Mouse (Mus musculus) ES-Bruce4 (cell line): ENCODE data around the gene Serp1. TPM values are rescaled to one million over a fixed set of nuclear protein-coding genes. Genes with fewer than 3 reads are reported as not detected.

ENCODE experiments used
- H3K27ac ChIP-seq: 2 replicates; pipeline ENCODE4 v1.5.1; 2012; ENCODE audit warnings: low read length, inconsistent platforms; ENCODE audit not compliant: insufficient read depth
- H3K27me3 ChIP-seq: 2 replicates; pipeline ENCODE4 v1.6.1; 2012; ENCODE audit warnings: mild to moderate bottlenecking, low read length, inconsistent platforms; ENCODE audit not compliant: control insufficient read depth, poor library complexity, insufficient read depth, severe bottlenecking
- H3K36me3 ChIP-seq: 2 replicates; pipeline ENCODE4 v1.6.1; 2012; ENCODE audit warnings: inconsistent platforms, mild to moderate bottlenecking, low read length, moderate library complexity; ENCODE audit not compliant: control insufficient read depth, poor library complexity, insufficient read depth, severe bottlenecking
- H3K4me1 ChIP-seq: one replicate; pipeline ENCODE4 v1.8.1; 2011; ENCODE audit warnings: low read length; ENCODE audit not compliant: control insufficient read depth, insufficient read depth
- H3K4me3 ChIP-seq: 2 replicates; pipeline ENCODE4 v1.5.1; 2011; ENCODE audit warnings: low read depth, mild to moderate bottlenecking, low read length
- H3K9ac ChIP-seq: 2 replicates; pipeline ENCODE4 v1.6.1; 2012; ENCODE audit warnings: low read depth, mild to moderate bottlenecking, inconsistent platforms; ENCODE audit not compliant: poor library complexity, severe bottlenecking
- H3K9me3 ChIP-seq: replicated peaks from 2 replicates; pipeline ENCODE4 v1.6.1; 2012; ENCODE audit warnings: mild to moderate bottlenecking, low read length, inconsistent platforms; ENCODE audit not compliant: control insufficient read depth, poor library complexity, insufficient read depth, severe bottlenecking
- CTCF ChIP-seq: IDR thresholded peaks from one replicate; pipeline ENCODE4 v1.8.1; 2011; ENCODE audit warnings: low read depth, low read length
- EP300 ChIP-seq: IDR thresholded peaks from 2 replicates; pipeline ENCODE4 v1.6.1; 2011; ENCODE audit warnings: low read depth, low read length; ENCODE audit not compliant: insufficient read depth
- POLR2A ChIP-seq: IDR thresholded peaks from one replicate; pipeline ENCODE4 v1.8.1; 2011; ENCODE audit warnings: low read length; ENCODE audit not compliant: insufficient read depth
- polyA plus RNA-seq: library from polyadenylated mRNA; stranded (reverse); fragments of >200 nt; gene quantifications from 2 replicates; pipeline ENCODE4 v1.2.4, GENCODE M21; 2011; ENCODE audit warnings: low read depth; ENCODE audit not compliant: missing spikeins, insufficient read depth, insufficient read length

Gene Serp1
- polyA plus RNA-seq, 1 experiment: 48.0 TPM

- Histone ChIP-seq H3K27me3 (no peaks in the 10 kb centered on the region), H3K4me1 (no peaks in the 10 kb centered on the region), H3K9me3 (no peaks in the 10 kb centered on the region), H3K27ac (no peak overlapping the region), H3K9ac (no peak overlapping the region), H3K4me3 (no peak overlapping the region), H3K36me3 (peaks cover 6% of the 10 kb centered on the region)
- no peak for TF ChIP-seq POLR2A
- TF ChIP-seq EP300: no peak
- no peak for TF ChIP-seq CTCF
These were observed 9.1 kb downstream of the Serp1 start for GRCm38 (mm10) chr3:58516602-58516976.

DNA sequence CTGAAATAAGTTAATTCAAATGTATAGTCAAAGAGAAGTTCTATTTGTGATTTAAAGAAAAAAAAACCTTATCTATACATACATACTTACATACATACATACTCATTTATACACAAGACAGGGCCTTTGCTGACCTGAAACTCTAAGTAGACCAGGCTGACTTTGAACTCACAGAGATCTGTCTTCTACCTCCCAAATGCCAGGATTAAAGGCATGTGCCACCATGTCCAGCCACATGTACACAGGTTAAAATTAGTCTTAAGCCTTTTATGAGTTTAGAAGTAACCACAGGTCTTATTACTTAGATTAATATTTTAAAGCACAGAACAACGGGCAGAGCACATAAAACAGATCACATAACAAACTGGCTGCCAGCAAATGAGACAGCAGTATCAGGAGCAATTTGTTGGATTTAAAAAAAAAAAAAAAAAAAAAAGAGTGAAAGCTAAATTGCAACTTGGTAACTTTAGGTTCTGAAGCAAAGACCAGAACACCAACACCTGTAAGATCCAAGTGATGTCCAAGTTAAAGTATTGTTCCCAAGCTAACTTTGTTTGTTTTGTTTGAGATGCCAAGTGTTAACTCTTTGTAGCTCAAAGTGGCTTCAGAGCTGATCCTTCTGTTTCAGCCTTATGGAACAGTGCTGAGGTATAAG lies 9.6 kb downstream of the Serp1 start:
- Histone ChIP-seq H3K9ac (no peak overlapping the region), H3K27me3 (no peaks in the 10 kb centered on the region), H3K4me3 (no peak overlapping the region), H3K27ac (no peak overlapping the region), H3K9me3 (no peaks in the 10 kb centered on the region), H3K36me3 (peaks cover 1% of the 10 kb centered on the region; the same call in 1 of the 2 replicates), H3K4me1 (no peaks in the 10 kb centered on the region)
- no peak for TF ChIP-seq POLR2A
- no peak for TF ChIP-seq CTCF
- no peak for TF ChIP-seq EP300

GRCm38 (mm10) chr3:58513483-58513882 lies 12.2 kb downstream of the Serp1 start:
- H3K4me1 ChIP-seq: no peaks in the 10 kb centered on the region
- H3K9ac ChIP-seq: no peak overlapping the region

DNA sequence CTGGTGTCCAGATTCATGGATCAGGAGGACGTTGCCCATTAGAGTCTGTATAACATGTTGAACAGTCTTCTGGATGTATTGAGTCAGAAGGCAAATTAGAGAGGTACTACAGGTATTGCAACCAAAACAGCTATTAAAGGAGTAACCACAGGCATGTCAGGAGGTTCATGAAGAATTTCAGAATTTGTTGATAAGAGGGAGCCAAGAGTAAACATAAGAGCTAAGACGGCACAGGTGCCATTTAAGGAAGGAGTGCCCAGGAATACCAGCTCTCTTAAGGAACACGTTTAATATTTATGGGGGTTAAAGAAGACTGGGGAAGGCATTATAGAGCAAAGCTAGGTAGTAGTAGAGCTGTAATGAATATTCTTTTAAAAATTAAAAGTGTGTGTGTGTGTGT lies 13.0 kb downstream of the Serp1 start:
- Histone ChIP-seq H3K9me3 (no peaks in the 10 kb centered on the region), H3K4me3 (no peak overlapping the region)
- no peak for TF ChIP-seq EP300
- no peak for TF ChIP-seq CTCF

More at GRCm38 (mm10) chr3:58513483-58513882, 12.2 kb downstream of the Serp1 start:
- no peaks in the 10 kb centered on the region for H3K27me3 ChIP-seq
- TF ChIP-seq CTCF: no peak
- no peak for TF ChIP-seq POLR2A
- no peak for TF ChIP-seq EP300
- H3K4me3 ChIP-seq: no peak overlapping the region
- H3K27ac ChIP-seq: no peak overlapping the region
- H3K36me3 ChIP-seq: no peaks in the 10 kb centered on the region
- no peaks in the 10 kb centered on the region for H3K9me3 ChIP-seq

DNA sequence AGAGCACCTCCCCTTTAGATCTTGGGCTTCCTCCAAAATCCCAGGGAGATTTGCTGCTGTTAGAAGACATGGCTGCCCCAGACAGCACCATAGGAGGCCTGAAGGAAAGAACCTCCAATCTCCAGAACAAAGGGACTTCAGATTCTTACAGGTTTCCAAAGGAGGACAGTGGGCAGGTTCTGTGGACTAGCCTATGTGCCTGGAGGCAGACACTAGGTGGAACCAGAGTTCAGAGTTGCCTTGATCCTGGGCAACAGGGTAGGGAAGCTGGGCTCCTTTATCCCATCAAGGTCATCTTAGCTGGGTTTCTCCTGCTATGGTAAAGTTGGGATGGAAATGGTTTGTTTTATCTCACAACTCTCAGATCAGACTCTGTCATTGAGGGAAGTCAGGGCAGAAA lies 14.1 kb downstream of the Serp1 start:
- TF ChIP-seq CTCF (peak; percentile 62), EP300 (no peak)
- Histone ChIP-seq H3K27ac (no peak overlapping the region), H3K9ac (no peak overlapping the region)

More for the DNA sequence above, 13.0 kb downstream of the Serp1 start:
- no peak overlapping the region for H3K9ac ChIP-seq
- H3K27me3 ChIP-seq: no peaks in the 10 kb centered on the region
- H3K36me3 ChIP-seq: no peaks in the 10 kb centered on the region
- H3K4me1 ChIP-seq: no peaks in the 10 kb centered on the region
- H3K27ac ChIP-seq: no peak overlapping the region

DNA sequence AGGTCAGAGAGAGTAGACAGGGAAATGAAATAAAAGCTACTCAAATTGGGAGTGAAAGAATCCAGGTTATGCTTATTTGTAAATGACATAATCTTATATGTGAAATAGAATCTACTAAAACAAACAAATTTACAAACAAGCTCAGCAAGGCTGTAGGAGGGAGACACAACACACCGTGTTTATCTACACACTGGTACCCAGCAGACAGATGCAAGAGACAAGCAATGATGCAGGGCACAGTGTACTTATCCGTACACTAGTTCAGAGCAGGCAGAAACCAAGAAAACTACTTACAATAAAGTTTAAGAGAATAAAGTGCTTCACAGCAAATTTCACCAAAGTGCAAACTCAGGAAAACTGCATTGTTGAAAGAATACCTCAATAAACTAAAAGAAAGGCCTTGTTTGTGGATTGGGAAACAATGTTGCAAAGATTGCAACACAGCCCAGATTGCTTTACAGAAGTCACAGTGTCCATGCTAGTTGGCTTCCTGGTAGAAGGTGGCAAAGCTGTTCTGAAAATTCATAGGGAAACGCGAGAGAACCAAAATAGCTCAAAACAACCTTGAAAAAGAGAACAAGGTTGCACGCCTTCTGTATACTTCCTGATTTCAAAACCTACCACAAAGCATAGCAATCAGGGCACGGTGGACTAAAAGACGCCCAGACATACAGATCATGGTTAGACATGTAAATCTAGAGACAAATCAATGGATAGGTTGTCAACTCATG lies 17.5 kb downstream of the Serp1 start:
- Histone ChIP-seq H3K9me3 (no peaks in the 10 kb centered on the region), H3K27ac (no peak overlapping the region), H3K4me3 (no peak overlapping the region), H3K36me3 (no peaks in the 10 kb centered on the region), H3K27me3 (no peaks in the 10 kb centered on the region), H3K9ac (no peak overlapping the region), H3K4me1 (no peaks in the 10 kb centered on the region)
- TF ChIP-seq POLR2A: no peak
- TF ChIP-seq CTCF: no peak
- no peak for TF ChIP-seq EP300

More for the DNA sequence above, 14.1 kb downstream of the Serp1 start:
- no peaks in the 10 kb centered on the region for H3K27me3 ChIP-seq
- H3K4me1 ChIP-seq: no peaks in the 10 kb centered on the region
- H3K4me3 ChIP-seq: no peak overlapping the region
- H3K9me3 ChIP-seq: no peaks in the 10 kb centered on the region
- no peaks in the 10 kb centered on the region for H3K36me3 ChIP-seq
